Mouse (Mus musculus) heart, adult 2 months (tissue): Measurements from ENCODE around the gene Grap2.

Experiments
- CTCF ChIP-seq: fragments of 200-600 bp; IDR thresholded peaks from 2 replicates; pipeline ENCODE4 v1.8.1; 2022; ENCODE audit warnings: antibody characterized with exemption, mild to moderate bottlenecking, moderate library complexity
- POLR2A ChIP-seq: fragments of 200-500 bp; IDR thresholded peaks from 2 replicates; pipeline ENCODE4 v1.6.1; 2011; ENCODE audit warnings: mild to moderate bottlenecking, low read depth, low read length, control low read depth; ENCODE audit not compliant: insufficient read depth

DNA sequence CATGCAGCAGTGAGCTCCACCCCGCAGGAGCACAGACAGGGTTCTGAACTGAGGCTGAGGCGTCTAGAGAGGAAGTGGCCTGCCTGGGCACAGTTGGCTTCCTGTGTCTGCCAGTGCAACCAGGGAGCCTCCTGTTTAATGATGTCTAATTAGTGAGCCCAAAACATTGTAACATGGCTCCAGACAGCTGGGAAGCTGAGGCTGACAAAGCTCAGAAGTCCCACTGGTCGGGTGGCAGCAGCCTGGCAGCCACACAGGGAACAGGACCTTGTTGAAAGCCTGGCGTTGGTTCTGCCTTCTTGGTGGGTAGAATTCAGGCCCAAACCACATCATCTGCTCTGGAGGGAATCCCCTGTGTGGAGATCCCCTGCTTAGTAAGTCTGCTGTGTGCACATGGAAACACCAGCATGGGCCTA, 109.1 kb downstream of the Grap2 start:
- TF ChIP-seq POLR2A (no peak), CTCF (no peak)
